Mouse (Mus musculus): ENCODE measurements around the gene Eif2ak2.
A peak's percentile ranks its signal among the peaks of the same experiment; 100 is the strongest.

Gene Eif2ak2

GRCm38 (mm10) chr17:78882401-78883112, at the start of gene Eif2ak2:
Gene Eif2ak2 (minus strand): TSS chr17:78882573.
- peak; percentile 93 for DNase-seq

- DNase-seq: no peak
Observed at GRCm38 (mm10) chr17:78917696-78918095, 35.3 kb upstream of the Eif2ak2 start.

DNA sequence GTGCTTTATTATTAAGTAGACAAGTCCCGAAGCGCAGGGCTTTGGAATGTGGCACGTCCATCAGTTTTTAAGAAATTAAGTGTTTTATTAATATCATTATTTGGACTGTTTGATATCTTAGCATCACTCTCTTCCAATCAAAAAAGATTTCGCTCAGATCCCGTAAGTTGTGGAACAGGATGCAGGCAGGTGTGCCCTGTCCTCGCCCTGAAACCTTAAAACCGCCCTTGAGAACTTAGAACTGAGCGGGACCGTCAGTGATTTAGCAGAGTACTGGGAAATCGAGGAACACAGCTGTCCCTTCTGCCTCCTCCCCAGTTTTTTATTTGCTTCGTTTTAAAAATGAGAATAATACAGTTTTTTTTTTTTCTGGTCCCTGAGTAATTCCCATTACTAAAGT, 34.5 kb upstream of the Eif2ak2 start:
- DNase-seq: no peak

GRCm38 (mm10) chr17:78916369-78916813, 34.0 kb upstream of the Eif2ak2 start, which contains the start of gene Cebpzos:
Gene Cebpzos (plus strand): TSS chr17:78916500.
- peak; percentile 88 for DNase-seq

DNA sequence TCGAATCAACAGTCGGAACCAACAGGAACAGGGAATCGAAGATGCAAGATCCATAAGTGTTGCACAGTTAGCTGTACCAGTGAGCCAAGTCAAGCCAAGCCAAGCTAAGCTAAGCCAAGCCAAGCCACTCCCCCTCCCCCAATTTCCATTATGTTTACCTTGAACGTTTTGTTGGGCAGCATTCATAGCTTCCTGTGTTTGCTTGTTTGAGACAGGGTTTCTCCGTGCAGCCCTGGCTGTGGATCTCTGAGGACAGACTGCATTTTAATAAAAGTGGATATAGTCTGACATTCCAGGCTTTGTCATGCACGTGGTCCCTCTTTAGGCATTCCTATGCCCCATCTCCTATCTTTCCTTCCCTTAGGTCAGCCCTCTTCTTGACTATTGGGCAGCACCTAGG, 33.4 kb upstream of the Eif2ak2 start:
- no peak for DNase-seq

GRCm38 (mm10) chr17:78913921-78914320, 31.5 kb upstream of the Eif2ak2 start:
- DNase-seq: no peak

- DNase-seq: peak; percentile 38
Observed at GRCm38 (mm10) chr17:78912861-78913281, 30.5 kb upstream of the Eif2ak2 start.

DNA sequence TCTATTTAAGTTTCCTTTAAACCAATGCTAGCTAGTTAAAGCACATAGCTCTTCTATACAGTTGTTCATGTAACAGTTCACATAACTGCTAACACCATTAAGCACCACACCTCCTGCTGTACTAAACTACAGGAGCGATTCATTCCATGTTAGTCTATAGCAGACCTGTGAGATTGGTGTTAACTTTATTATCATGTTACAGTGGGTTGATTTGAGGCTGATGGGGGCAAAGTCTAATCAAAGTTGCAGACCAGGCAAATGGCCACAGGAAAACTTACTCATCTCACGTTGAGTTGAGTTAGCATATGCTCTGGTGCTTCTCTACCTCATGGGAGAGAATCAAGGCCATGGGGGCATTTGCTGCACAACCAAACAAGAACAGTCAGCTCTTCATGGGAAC, 27.0 kb upstream of the Eif2ak2 start:
- no peak for DNase-seq

- no peak for DNase-seq
Observed at GRCm38 (mm10) chr17:78906892-78907291, 24.5 kb upstream of the Eif2ak2 start, which contains the start of gene Sult6b1. Gene Sult6b1 (minus strand): TSS chr17:78906992.

GRCm38 (mm10) chr17:78903158-78903557, 20.8 kb upstream of the Eif2ak2 start:
- no peak for DNase-seq

GRCm38 (mm10) chr17:78895394-78895793, 13.0 kb upstream of the Eif2ak2 start:
- DNase-seq: peak; percentile 83

GRCm38 (mm10) chr17:78894991-78895390, 12.6 kb upstream of the Eif2ak2 start:
- DNase-seq: no peak

- no peak for DNase-seq
Observed at GRCm38 (mm10) chr17:78891020-78891419, 8.6 kb upstream of the Eif2ak2 start.

DNA sequence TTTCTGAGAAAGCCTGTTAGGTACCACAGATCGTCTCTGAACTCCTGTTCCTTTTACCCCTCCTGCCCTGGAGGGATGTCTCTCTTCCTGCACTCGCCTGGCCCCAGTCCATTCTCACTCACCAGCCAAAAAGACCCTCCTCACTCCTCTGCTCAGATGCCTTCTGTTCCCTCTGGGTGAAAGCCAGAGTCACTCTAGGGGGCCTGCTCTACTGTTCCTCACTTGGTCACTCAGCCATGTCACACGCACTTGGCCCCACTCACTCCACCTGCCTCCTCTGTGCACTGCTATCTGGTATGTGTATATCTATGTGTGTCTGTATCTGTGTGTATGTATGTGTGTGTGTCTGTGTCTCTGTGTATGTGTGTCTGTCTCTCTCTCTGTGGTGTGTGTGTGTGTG, 6.8 kb upstream of the Eif2ak2 start:
- DNase-seq: no peak

DNA sequence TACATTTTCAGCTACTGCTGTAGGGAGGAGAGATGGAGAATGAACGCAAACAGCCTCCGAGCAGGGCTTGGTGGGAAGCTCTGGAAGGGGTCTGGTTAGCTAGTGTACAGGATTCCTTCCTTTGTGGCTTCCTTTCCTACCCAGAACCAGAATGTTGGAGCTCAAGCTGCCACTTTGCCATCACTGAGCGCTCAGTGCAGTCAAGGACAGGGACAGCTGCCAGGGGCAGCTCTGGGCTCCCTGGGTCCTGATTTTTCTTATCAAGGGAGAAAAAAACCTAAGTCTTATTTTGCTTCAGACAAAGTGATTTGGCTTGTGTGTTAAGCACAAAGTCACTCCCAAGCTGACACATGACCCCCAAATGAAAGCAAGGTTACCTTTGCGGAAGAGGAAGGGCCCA, 6.2 kb upstream of the Eif2ak2 start:
- no peak for DNase-seq

- DNase-seq: no peak
Observed at GRCm38 (mm10) chr17:78885286-78886065, 3.1 kb upstream of the Eif2ak2 start.

DNA sequence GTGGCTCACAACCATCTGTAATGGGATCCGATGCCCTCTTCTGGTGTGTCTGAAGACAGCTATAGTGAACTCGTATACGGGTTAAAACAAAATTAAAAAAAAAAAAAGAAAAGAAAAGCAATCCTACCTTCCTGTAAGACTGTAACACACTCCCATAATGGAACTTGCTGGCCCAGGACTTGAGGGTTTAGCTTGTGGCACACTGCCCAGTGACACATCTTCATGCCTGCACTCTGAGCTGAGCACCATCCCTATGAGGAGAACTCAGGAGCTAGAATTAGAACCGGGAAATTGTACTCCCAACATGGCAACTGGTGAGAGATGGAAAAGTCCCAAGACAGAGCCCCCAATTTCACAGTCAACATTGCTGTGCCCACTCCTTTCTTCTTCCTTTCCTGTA, 918 bp upstream of the Eif2ak2 start:
- no peak for DNase-seq

- DNase-seq: peak; percentile 42
Observed at GRCm38 (mm10) chr17:78881878-78882304, 482 bp downstream of the Eif2ak2 start.

- DNase-seq: no peak
Observed at GRCm38 (mm10) chr17:78873886-78874285, 8.5 kb downstream of the Eif2ak2 start.

DNA sequence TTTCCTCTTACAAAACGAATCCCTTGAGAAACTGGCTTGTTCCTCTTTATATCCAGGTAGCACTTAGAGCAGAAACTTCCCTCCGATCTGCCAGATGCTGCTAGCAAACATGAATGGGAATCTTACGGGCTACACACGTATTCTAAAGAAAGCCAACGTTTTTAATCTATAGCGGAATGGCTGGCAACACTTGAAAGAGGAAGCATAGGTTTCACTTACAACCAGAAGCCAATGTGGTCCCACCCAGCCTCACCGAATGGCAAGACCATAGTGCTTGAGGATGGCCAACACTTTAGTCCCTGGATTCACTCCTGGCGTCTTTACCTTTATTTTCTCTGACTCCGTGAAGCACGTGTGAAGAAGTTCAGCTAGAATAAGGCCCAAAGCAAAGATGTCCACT, 26.1 kb downstream of the Eif2ak2 start:
- DNase-seq: no peak

- no peak for DNase-seq
Observed at GRCm38 (mm10) chr17:78842271-78842928, 40.0 kb downstream of the Eif2ak2 start.

DNA sequence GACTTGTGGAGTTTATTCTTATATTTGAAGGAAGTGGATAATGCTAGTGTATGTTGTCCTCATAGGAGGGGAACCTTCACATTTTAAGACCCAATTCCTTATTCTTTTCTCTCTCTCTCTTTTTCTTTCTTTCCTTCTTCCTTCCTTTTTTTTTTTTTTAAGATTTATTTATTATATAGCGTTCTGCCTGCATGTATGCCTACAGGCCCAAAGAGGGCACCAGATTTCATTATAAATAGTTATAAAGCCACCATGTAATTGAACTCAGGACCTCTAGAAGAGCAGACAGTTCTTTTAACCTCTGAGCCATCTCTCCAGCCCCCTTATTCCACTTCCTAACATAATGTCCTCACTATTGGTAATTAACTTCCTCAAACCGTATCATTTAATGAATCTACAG, 46.3 kb downstream of the Eif2ak2 start:
- no peak for DNase-seq
